Mouse (Mus musculus) right cerebral cortex, adult 2 months (tissue): ENCODE measurements around the gene Mafg.
A peak's percentile ranks its signal among the peaks of the same experiment; 100 is the strongest.

ENCODE experiments used
- DNase-seq, 2 experiments: peaks; one replicate each; pipeline ENCODE4 v3.0.0; 2021 to 2022; ENCODE audit warnings: low spot score in 2 of 2

Gene Mafg

DNA sequence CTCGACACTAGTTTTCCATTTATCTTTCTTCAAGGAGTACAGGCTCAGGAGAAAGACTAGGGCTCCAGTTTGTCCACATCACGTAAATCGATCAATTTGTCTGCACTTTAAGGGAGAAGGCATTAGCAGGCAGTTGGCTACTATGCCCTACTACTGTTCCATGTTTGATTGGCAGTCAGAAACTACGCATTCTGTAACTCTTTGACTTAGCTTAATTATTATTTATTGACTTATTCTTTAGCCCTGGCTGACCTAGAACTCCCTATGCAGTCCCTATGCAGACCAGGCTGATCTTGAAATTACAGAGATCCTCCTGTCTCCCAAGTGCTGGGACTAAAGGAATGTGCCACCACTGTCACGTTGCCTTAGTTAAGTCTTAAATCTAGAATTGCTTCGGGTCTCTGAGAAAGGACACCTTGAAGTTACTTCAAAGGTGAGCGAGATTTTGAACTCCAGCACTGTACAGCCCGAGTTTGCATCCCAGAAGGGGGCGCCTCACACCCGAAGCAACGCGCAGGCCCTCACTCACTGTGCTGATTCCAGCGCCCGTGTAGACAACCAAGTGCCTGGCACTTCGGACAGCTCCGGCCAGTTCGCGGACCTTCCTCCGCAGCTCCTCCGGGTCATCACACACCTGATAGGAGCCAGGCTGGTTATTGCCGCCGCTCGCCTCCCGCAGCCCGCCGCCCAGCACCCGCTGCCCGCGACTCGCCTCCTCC, 9.3 kb downstream of the Mafg start:
- peak; percentile 64 to 73 for DNase-seq

DNA sequence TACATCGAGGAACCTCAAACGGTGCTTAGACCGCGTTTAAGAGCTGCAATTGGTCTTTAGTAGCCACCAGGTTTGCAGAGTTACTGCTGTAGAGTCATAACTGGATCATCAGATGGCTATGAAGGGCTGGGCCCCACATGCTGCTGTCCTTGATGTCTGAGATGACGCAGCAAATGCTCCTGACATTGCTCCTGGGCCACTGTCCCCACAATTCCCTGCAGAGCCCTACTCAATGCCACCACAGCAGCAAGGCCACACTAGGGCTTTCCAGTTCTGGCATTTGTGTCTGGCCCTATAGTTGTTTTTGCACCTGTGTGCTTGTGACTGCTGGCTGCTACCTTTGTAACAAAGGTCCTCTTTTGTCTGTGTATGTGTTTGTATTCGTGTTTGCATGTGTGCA, 10.6 kb downstream of the Mafg start:
- no peak for DNase-seq

DNA sequence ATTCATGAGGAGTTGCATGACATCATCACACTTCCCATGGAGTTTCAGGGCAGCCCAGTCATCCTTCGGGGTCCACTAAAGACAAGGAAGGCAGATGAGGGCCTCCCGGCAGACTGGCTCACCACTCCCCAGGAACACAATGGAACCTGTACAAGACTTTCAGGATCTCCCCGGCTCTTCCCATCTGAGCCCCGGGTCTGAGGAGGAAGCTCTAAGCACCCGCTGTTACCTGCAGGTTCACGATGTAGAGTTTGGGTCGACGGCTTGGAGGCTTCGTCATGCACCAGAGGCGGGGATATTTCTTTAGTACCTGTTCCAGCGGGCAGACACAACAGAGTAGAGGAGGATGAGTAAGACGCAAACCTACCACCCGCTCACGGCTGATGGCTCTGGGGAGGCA, 13.2 kb downstream of the Mafg start:
- DNase-seq: no peak

DNA sequence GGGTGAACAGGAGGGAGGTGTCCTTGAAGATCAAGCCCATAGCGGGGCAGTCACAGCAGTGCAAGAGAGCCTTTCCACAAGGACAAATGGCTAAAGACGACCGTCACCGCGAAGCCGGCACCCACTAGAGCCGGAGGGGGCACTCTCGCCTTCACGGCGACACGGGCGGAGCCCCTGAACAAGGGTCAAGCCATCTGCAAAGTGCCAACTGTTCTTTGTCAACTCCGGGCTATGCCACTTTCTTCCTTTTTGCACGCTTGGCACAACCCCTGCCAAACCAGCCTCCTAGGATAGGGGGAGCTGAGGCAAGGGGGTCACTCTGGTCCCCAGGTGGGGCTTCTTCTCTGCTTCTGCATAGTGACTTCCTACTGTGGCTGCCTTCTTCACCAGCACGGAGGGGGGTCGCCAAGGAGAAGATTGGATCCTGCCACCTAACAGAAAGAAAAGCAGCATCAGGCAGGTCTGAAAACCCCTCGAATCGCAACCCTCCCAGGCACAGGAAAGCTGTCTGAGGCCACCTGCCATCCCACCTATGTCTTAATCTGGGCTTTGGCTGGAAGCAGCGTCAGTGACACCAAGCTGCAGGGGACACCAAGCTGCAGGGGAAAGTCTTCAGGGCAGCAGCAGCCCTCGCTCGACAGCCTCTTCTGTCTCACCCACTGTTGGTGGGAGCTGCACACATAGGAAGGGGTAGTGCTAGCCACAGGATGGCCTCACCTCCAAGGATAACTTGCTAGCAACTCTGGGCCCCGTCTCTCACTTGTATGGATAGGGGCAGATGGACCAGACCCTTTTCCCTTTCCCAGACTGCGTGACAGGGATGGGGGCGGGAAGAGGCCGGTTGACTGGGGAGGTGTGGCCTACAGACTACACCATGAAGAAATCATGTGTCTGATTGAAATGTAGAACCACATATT, 14.5 kb downstream of the Mafg start:
- no peak for DNase-seq

DNA sequence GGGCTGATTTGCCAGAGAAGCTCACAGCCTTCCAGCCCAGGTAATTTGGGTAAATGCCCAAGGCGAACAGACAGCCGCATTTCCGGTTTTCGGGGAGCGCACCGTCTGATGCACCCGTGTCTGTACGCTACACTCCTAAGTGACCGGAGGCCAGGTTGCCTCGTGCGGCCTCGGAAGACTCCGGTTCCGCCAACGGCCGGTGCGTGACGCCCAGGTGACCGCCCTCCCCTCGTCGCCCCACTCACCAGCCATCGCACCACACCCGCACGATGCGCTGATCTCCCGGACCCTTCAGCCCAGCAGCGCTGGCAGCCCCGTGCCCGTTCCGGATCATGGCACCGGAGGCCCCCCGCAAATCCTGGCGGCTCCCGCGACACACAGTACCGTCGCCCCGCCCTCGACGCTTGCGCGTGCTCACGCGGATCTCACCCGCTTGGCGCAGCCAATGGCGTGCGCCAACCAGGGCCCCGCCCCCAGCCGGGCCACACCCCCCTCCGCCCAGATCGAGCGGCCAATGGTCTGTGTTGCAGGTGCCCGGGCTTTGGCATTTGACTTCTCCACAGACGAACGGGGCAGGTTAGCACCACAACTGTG, 15.8 kb downstream of the Mafg start, which contains the start of gene Pcyt2:
Gene Pcyt2, minus strand, starts transcription at position 418 of the 594 bp plus-strand sequence.
- peak; percentile 89 to 91 for DNase-seq

DNA sequence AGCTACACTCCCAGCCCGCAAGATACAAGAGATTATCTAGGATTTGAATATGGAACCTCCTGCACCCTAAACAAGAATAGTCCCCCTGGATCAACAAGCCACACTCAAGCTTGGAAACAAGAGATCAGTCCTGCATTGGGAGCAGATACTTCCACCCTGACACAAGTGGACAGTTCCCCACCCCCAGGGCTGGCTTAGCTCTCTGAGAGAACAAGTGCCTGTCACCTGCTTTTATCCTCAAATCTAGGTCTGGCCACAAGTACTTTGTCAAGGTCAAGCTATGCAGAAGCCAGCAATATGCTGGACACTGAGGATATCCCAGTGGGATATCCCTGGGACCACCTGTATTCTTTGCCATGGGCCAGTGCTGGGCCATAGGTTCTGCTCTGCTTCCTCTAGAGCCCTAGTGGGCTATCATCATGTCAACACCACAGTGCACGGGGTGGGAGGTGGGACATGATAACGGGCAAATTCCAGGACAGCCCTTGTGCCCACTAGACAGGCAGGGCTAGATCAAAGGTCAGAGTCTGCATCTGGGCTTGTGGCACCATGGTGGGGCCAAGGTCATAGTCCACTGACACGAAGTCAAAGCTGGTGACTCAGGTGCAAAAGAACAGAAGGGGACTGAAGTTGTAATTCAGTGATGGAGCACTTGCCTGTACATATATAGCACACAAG, 16.6 kb downstream of the Mafg start:
- DNase-seq: no peak

DNA sequence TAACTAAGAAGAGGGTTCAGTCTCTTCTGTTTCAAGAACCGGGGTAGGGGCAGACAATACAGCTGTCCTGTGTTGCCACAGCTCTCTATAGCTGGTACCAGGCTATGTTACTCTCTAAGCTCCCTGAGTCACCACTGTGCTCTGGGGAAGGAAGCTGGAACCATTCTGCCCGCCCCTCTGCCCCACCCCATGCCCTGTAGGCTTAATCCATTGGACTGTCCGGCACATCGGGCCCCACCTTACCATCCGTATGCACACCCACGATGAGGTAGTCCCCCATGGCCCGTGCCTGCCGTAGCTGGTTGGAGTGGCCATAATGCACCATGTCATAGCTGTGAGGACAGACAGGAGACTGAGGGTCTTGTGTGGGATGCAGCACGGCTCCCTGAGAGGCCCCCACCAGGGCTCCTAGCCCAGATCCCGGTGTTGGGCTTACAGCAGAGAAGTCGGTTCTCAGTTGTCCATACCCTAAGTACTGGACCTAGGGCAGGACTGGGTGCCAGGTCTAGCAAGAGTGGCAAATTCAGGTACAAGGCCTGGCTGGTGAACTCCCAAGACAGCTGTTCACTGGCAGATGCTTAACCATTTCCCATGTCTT, 17.7 kb downstream of the Mafg start:
- DNase-seq: no peak

DNA sequence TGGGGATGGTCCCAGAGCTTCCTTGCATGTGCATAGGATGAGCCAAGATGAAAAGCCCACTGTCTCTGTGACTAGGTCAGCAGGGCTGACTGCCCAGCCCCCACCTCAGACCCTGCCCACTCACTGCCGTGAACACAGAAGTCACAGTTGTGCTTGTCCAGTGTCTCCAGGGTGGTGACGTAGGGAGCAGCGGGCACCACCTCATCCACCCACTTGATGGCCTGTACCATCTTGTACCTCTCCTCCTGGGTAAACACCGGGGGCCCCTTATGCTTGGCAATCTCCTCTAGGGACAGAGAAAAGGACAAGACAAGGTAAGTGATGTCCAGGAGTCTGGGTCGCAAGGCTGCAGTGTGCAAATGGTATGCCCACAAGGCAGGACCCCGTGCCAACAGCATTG, 18.2 kb downstream of the Mafg start:
- no peak for DNase-seq

DNA sequence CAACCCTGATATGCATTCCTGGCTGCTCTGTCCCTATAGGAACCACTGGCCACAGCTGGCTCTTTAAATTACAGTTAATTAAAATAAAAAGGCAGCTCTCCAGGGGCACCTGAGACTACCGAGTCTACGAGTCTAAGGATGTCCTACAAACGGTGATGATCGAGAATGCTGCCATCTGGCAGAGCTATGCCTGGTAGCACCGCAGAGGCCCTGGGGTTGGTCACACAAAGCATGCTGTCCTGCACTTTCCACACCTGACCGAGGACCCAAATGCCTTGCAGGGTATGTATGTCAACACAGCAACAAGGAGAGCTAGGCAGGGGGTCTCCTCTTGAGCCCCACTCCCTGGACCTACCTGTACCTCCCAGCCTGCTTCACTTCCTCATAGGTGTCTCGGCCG, 19.4 kb downstream of the Mafg start:
- no peak for DNase-seq

DNA sequence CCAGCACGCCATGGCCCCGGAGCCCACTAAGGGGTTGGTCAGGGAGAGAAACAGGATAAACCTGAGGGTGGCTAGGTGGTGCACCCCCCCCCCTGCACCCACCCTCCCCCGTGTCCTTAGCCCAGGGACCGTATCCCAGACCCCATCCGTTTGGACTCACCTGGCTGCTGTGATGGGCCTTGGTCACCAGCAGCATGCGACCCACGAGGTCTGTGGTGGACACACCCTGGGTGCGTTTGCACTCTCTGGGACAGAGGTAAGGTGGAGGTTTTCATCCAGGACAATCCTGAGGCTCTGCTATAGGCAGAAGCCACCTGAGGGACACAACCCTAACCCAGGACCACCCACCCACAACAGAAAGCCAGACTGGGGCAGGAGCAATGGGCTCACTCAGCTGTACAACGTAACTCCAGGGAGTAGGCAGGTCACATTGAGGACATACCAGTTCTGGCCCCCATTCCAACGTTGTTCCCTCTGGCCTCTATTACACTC, 19.9 kb downstream of the Mafg start:
- no peak for DNase-seq

DNA sequence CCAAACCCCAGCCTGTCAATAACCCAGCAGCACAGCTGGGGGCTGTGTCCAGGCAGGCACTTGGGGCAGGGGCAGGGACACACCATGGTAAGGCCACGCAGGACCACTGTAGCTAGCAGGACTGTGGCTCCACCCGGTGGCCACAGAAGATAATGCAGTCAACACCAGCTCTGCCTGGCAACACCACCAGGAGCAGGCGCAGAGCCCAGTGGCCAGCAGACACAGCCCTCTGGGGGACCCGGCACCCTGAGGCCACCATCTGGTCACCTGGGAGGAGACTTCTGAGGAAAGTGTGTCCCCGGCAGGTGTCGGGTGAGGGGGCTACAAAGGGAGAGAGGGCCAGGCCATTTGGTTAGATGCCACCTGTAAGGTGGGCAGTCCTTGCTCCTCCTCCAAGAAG, 20.6 kb downstream of the Mafg start:
- DNase-seq: peak; percentile 55 to 61

DNA sequence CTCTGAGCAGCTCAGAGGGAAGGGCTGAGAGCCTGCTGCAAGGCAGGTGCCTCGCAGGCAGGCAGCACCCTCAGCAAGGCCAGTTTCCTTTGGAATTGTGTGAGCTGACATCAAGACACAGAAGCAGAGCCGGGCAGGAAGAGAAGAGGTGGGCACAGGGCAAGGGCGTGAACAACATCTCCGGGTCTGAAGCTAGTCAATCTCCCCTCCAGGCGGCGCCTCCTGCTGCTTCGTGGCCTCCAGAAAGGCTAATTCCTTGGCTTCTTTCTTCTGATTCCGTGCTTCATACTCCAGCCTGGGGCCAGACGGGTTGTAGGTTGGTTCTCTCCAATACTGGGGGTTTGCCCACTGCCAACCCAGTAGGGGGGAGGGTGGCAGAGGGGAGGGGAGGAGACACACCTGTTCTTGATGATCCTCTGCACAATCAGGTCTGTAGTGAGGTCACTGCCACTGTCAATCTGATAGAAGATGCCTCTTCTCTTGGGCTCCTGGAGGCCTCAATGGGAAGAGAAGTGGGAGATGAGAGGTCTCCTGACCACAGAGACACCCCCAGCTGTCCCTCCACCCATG, 22.8 kb downstream of the Mafg start:
- DNase-seq: no peak

DNA sequence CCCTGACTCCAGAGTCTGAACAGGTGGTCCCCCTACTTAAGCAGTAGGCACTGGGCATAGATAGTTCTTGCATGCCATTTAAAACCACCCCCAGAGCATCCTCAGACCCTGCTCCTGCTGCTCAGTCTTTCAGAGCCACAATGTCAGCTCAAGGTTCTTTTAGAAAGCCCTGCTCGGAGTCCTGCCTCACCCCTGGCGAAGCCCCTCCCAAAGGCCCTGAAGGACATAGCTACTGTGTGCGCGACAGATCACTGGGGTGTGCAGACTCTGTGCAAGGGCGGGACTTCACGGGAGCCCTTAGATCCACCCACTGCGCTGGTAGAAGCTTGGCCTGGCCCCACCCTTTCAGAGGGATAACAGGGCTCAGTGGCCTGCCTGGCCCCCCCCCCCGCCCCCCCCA, 24.1 kb downstream of the Mafg start:
- no peak for DNase-seq

DNA sequence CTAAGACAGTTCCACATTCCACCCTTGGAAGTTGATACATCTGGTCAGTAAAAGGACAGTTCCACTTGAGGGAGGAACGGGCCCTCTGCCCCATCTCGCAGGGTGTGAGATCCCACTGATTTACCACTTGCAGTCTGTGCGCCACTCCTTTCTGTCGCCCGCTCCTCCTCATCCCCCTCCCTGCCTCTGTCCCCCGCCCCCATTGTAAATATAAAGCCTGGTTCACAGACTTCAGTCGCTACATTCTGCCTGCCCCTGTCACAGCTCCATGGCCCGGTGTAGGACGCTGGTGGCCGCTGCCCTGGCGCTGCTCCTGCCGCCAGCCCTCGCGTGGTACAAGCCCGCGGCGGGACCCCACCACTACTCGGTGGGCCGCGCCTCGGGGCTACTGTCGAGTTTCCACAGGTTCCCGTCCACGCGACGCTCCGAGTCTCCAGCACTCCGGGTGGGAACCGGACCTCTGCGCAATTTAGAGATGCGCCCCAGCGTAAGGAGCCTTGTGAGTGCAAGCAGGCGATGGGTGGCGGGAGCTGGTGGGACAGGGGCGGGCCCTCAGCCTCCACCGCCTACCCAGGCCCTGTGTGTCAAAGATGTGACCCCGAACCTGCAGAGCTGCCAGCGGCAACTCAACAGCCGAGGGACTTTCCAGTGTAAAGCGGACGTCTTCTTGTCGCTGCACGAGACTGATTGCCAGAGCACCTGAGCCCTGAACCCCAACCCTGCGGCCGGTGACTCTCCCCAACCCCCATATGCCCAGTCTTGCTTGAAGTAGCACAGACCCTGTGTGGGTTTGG, 25.0 kb downstream of the Mafg start, which contains the start of gene Npb:
Gene Npb, plus strand, starts transcription at position 237 of the 794 bp plus-strand sequence.
- DNase-seq: no peak

DNA sequence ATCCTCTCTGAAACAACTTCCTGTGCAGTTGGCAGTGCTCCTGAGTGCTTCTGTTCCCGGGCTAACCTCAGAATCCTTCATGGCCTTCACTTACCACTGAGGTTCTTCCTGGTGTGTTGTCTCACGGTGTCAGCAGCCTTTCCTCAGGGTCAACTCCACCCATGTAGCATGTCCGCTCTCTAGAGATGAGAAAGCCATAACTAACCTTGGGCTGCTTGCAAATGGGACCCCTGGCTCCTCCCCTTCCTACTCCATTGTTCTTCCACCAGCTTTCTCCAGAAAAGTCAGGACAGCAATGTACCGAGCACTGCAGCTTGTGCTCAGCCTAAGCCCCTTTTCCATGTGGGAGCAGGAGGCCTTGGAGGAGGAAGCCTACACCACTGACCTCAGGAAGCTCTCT, 26.6 kb downstream of the Mafg start:
- DNase-seq: no peak

DNA sequence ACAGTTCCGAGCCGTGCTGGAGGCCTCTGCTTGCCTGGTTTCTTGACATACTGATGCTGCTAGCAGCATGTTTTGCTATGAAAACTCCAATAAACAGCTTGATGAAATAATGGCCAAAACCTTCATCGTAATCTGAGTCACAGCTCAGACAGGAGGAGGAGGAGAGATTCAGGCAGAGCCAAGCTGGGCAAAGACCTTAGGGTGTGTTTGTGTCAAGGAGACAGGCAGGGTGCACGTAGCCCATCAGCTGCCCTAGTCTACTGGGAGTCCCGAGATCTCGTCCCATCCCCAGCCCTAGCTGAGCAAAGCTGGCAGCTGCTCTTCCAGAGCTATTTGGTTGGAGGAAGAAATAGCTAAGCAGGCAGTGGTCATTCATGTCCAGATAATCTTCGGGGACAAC, 27.7 kb downstream of the Mafg start:
- DNase-seq: no peak

DNA sequence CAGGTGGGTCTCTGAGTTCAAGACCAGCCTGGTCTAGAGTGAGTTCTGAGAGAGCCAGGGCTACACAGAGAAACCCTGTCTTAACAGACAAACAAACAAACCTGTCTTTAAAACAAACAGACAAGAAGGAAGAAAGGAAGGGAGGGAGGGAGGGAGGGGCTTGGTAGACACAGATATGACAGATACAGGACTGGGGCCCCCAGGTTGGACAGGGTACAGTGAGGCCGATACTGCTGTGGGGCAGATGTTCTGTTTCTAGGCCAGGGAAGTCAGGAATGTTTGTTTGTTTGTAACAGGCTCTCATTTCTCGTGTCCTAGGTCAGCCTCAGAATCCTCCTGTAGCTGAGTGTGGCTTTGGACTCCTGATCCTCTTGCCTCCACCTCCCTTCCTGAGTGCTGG, 29.9 kb downstream of the Mafg start:
- DNase-seq: no peak

DNA sequence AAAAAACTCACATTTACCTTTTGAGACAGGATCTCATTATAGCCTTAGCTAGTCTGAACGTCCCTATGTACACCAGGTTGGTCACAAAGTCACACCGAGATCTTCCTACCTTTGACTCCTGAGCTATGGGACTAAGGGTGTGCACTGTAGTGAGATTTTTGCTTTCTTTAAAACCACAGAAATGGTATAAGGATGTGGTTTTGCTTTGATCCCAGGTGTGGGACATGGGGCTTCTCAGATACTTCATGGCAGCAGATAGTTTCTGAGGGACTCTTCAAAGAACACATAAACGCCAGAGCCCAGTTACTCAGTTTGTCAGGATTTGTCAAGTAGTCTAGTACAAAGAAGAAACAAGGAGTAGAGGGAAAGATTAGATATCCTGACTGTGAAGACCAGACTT, 32.7 kb downstream of the Mafg start:
- no peak for DNase-seq

DNA sequence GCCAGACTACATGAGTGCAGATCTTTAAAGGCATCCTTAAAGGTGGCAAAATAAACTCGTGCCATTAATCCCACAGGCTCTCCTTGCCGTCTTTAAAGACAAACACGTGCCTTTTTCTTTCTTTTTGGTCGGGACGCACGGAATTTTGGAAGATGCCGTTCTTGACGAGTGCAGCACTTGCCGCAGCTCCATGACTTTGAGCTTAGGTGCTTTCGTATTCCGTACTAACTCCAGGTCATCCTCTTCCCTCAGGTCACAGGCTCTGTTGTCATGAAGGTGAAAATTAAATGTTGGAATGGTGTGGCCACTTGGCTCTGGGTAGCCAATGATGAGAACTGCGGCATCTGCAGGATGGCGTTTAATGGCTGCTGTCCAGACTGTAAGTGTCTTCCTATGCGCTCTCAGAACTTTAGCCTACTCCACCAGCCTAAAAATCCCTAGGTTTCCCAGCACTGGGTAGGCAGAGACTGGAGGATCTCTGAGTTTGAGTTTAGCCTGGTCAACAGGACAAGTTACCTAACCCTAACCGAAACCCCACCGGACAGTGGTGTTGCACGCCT, 34.3 kb downstream of the Mafg start:
- DNase-seq: no peak
